ENCODE assay signal across 19 mouse cellular contexts in genomic region chr3:88761619-88762018, GRCm38 (mm10). TPM values are rescaled to one million over a fixed set of nuclear protein-coding genes. Genes with fewer than 3 reads are reported as not detected.
DNase-seq lines count a peak whose midpoint lies in the region; ATAC-seq and TF ChIP-seq lines count a peak whose summit lies in the region.
"Had no signal": no experiment of that assay in that cellular context is flagged by ENCODE, and none has a peak within 500 bp of the region (broad histone marks: within the 10 kb centered on the region; RNA-seq: fewer than 3 reads in every experiment).

No protein-coding gene starts in this region.

- TF ChIP-seq EP300 in liver, postnatal 0 days (IDR thresholded peaks at IDR 0.05; ENCODE audit: low read depth), result no peak
- no peak for TF ChIP-seq EP300 in ES-Bruce4 (IDR thresholded peaks at IDR 0.05; ENCODE audit: insufficient read depth, low read depth, low read length)

- peak; percentile 30 for DNase-seq in liver, postnatal 0 days
- no peak for DNase-seq in liver, embryonic 11.5 days (ENCODE audit: low spot score)
- DNase-seq in ES-E14 (ENCODE audit: low read depth, low spot score), result no peak
- peak; percentile 57 for DNase-seq in yolk sac, embryonic 10.5 days (ENCODE audit: low spot score)
- DNase-seq in layer of hippocampus, postnatal 14 days (ENCODE audit: low spot score in 2 of 2), result no peak
- DNase-seq: adrenal gland, postnatal 10 days; cerebellum, adult 11 months; cerebellum, adult 8-10 months; cerebellum, postnatal 36 days; gastrocnemius, adult 2 months; gastrocnemius, postnatal 25 days; heart, adult 11 months; heart, postnatal 36 days had no signal

- no peak for TF ChIP-seq POLR2A in ES-Bruce4 (IDR thresholded peaks at IDR 0.05; ENCODE audit: insufficient read depth, low read length)

- TF ChIP-seq CTCF in liver, postnatal 0 days (IDR thresholded peaks at IDR 0.05; ENCODE audit: low read depth), result no peak
- no peak for TF ChIP-seq CTCF in ES-Bruce4 (IDR thresholded peaks at IDR 0.05; ENCODE audit: low read depth, low read length)

- no peaks in the 10 kb centered on the region for H3K27me3 ChIP-seq in liver, postnatal 0 days (ENCODE audit: insufficient read depth, low read length)
- H3K27me3 ChIP-seq in liver, embryonic 11.5 days (replicated peaks; ENCODE audit: control insufficient read depth, insufficient read depth, low read length), result no peaks in the 10 kb centered on the region
- no peaks in the 10 kb centered on the region for H3K27me3 ChIP-seq in ES-Bruce4 (ENCODE audit: control insufficient read depth, insufficient read depth, low read length, poor library complexity, severe bottlenecking)
- H3K27me3 ChIP-seq: embryonic facial prominence, embryonic 13.5 days; forebrain, embryonic 12.5 days; heart, embryonic 13.5 days had no signal

- 0 out of 2 replicates have a peak, but pooled peaks cover 3% of the 10 kb centered on the region for H3K4me1 ChIP-seq in liver, postnatal 0 days (ENCODE audit: insufficient read depth)
- H3K4me1 ChIP-seq in liver, embryonic 11.5 days (replicated peaks; ENCODE audit: control insufficient read depth, insufficient read depth, low read length), result peaks cover 12% of the 10 kb centered on the region
- H3K4me1 ChIP-seq in ES-Bruce4 (ENCODE audit: control insufficient read depth, insufficient read depth, low read length), result no peaks in the 10 kb centered on the region
- peaks cover 0 to 2% of the 10 kb centered on the region in 2 experiments; a peak in 3 of 4 replicates for H3K4me1 ChIP-seq in ES-E14 (ENCODE audit: control insufficient read depth in 2 of 2, insufficient read depth in 2 of 2, low read length in 2 of 2, poor library complexity in 1 of 2)

- H3K4me3 ChIP-seq in liver, postnatal 0 days (ENCODE audit: low read depth, low read length), result no peak overlapping the region
- no peak overlapping the region for H3K4me3 ChIP-seq in liver, embryonic 11.5 days (ENCODE audit: low read depth, low read length)
- H3K4me3 ChIP-seq in ES-Bruce4 (ENCODE audit: low read depth, low read length), result peak overlapping the region; percentile 41
- peak overlapping the region; percentile 13 to 25; a peak in 3 of 4 replicates for H3K4me3 ChIP-seq in ES-E14 (ENCODE audit: insufficient read depth in 1 of 2, low read depth in 1 of 2, low read length in 2 of 2, poor library complexity in 1 of 2, severe bottlenecking in 1 of 2)
- H3K4me3 ChIP-seq: embryonic facial prominence, embryonic 13.5 days; forebrain, embryonic 12.5 days; gastrocnemius, adult 2 months; heart, embryonic 13.5 days had no signal

- no peak overlapping the region for H3K4me2 ChIP-seq in liver, postnatal 0 days (ENCODE audit: low read depth, low read length)
- no peak overlapping the region for H3K4me2 ChIP-seq in liver, embryonic 11.5 days
- H3K4me2 ChIP-seq: embryonic facial prominence, embryonic 13.5 days; forebrain, embryonic 12.5 days; heart, embryonic 13.5 days had no signal

- no peaks in the 10 kb centered on the region for H3K9me3 ChIP-seq in liver, postnatal 0 days (ENCODE audit: low read length)
- H3K9me3 ChIP-seq in liver, embryonic 11.5 days (ENCODE audit: control insufficient read depth, low read length), result no peaks in the 10 kb centered on the region
- H3K9me3 ChIP-seq in ES-Bruce4 (replicated peaks; ENCODE audit: control insufficient read depth, insufficient read depth, low read length, poor library complexity, severe bottlenecking) (no peaks in the 10 kb centered on the region), ES-E14 (ENCODE audit: control insufficient read depth, insufficient read depth, low read depth, low read length) (no peaks in the 10 kb centered on the region)
- H3K9me3 ChIP-seq: embryonic facial prominence, embryonic 13.5 days; forebrain, embryonic 12.5 days; heart, embryonic 13.5 days had no signal

- no peak overlapping the region for H3K27ac ChIP-seq in liver, postnatal 0 days (ENCODE audit: low read depth)
- no peak overlapping the region for H3K27ac ChIP-seq in liver, embryonic 11.5 days (ENCODE audit: low read depth, low read length)
- no peak overlapping the region for H3K27ac ChIP-seq in ES-Bruce4 (ENCODE audit: insufficient read depth, low read length)
- H3K27ac ChIP-seq in ES-E14 (ENCODE audit: insufficient read depth, low read depth, low read length, poor library complexity, severe bottlenecking), result no peak overlapping the region
- H3K27ac ChIP-seq: embryonic facial prominence, embryonic 13.5 days; gastrocnemius, adult 2 months; heart, embryonic 13.5 days had no signal

- ATAC-seq in liver, postnatal 0 days, result peak; percentile 21; the same call in 1 of the 2 replicates
- ATAC-seq in liver, embryonic 11.5 days (replicated peaks; ENCODE audit: low FRiP score), result no peak
- ATAC-seq in megakaryocyte-erythroid progenitor cell, adult 5-6 weeks (replicated peaks; ENCODE audit: low FRiP score, low TSS enrichment, poor library complexity, severe bottlenecking), result no peak
- ATAC-seq: hindbrain, postnatal 0 days had no signal

- H3K36me3 ChIP-seq in liver, postnatal 0 days (replicated peaks; ENCODE audit: insufficient read depth, low read length), result no peaks in the 10 kb centered on the region
- H3K36me3 ChIP-seq in liver, embryonic 11.5 days (ENCODE audit: control insufficient read depth, insufficient read depth, low read length), result no peaks in the 10 kb centered on the region
- H3K36me3 ChIP-seq in ES-Bruce4 (ENCODE audit: control insufficient read depth, insufficient read depth, low read length, poor library complexity, severe bottlenecking) (no peaks in the 10 kb centered on the region), ES-E14 (ENCODE audit: control insufficient read depth, insufficient read depth, low read length, poor library complexity, severe bottlenecking) (no peaks in the 10 kb centered on the region)

- in situ Hi-C loops in ES-E14 (cut with MboI; ENCODE audit: low sequenced_read_pairs in 2 of 2, unreplicated experiment in 2 of 2), result no loop called here

- H3K9ac ChIP-seq in liver, postnatal 0 days (replicated peaks), result no peak overlapping the region
- no peak overlapping the region for H3K9ac ChIP-seq in liver, embryonic 11.5 days (ENCODE audit: low read depth, low read length)
- no peak overlapping the region for H3K9ac ChIP-seq in ES-Bruce4 (ENCODE audit: low read depth, poor library complexity, severe bottlenecking)
- H3K9ac ChIP-seq in ES-E14 (ENCODE audit: insufficient read depth, low read depth, low read length, poor library complexity, severe bottlenecking), result no peak overlapping the region
- H3K9ac ChIP-seq: embryonic facial prominence, embryonic 13.5 days; forebrain, embryonic 12.5 days; heart, embryonic 13.5 days had no signal

- 86% methylated on average over 19 of the region's 19 CpGs for WGBS in liver, postnatal 0 days (ENCODE audit: insufficient replicate concordance)
- 87% methylated on average over 19 of the region's 19 CpGs for WGBS in liver, embryonic 11.5 days

TF ChIP-seq in ES-E14, 5 proteins besides CTCF, POLR2A, EP300 and RAD21:
- TF ChIP-seq CHD2 (IDR thresholded peaks at IDR 0.05; ENCODE audit: low read depth, low read length) (no peak), ZC3H11A (IDR thresholded peaks at IDR 0.05; ENCODE audit: borderline replicate concordance, low read depth, low read length) (no peak), MAFK (IDR thresholded peaks at IDR 0.05; ENCODE audit: insufficient read depth, low read depth, low read length) (no peak), ZNF384 (IDR thresholded peaks at IDR 0.05; ENCODE audit: low read depth, low read length) (no peak), HCFC1 (IDR thresholded peaks at IDR 0.05; ENCODE audit: borderline replicate concordance, insufficient read depth, low read length) (no peak)

RNA-seq across cellular contexts. Expression of gene Syt11, which starts 13.3 kb away (rescaled TPM):
- polyA plus RNA-seq in liver, postnatal 0 days (2015; fragmentation: Nextera tagmentation; extraction: Ambion mirVana), result 0.36 and 0.51 TPM in 2 replicates
- 4.7 and 5.2 TPM in 2 replicates for polyA plus RNA-seq in liver, embryonic 11.5 days (2014; fragmentation: Nextera tagmentation; extraction: Ambion mirVana)
- 9.0 and 9.5 TPM in 2 replicates for polyA plus RNA-seq in ES-Bruce4 (2011; ENCODE audit: insufficient read depth, insufficient read length, low read depth, missing spikeins)
- 12.4 and 13.9 TPM in 2 replicates for total RNA-seq in ES-E14 (2012; rRNA removed)
- total RNA-seq in megakaryocyte-erythroid progenitor cell, adult 5-6 weeks (2014; fragmentation: Nextera tagmentation), result 0.22 and 1.5 TPM in 2 replicates
- total RNA-seq in megakaryocyte-erythroid progenitor cell, adult 5-6 weeks (2017), result 0.19 and 1.1 TPM in 2 replicates
- total RNA-seq in layer of hippocampus, postnatal 14 days (2021), result 100 to 1,000 TPM; 500 to 510 TPM

RNA-seq across cellular contexts. Expression of gene Rit1, which starts 45.0 kb away (rescaled TPM):
- polyA plus RNA-seq in liver, postnatal 0 days (2015; fragmentation: Nextera tagmentation; extraction: Ambion mirVana), result 25.6 and 26.3 TPM in 2 replicates
- 33.9 and 34.4 TPM in 2 replicates for polyA plus RNA-seq in liver, embryonic 11.5 days (2014; fragmentation: Nextera tagmentation; extraction: Ambion mirVana)
- polyA plus RNA-seq in ES-Bruce4 (2011; ENCODE audit: insufficient read depth, insufficient read length, low read depth, missing spikeins), result 10.1 and 10.4 TPM in 2 replicates
- 10.7 and 18.3 TPM in 2 replicates for total RNA-seq in ES-E14 (2012; rRNA removed)
- 16.7 and 20.0 TPM in 2 replicates for total RNA-seq in megakaryocyte-erythroid progenitor cell, adult 5-6 weeks (2014; fragmentation: Nextera tagmentation)
- total RNA-seq in megakaryocyte-erythroid progenitor cell, adult 5-6 weeks (2017), result 9.6 and 22.3 TPM in 2 replicates
- total RNA-seq in layer of hippocampus, postnatal 14 days (2021), result 10 to 100 TPM; 49.7 to 57.7 TPM

Comparison
In these comparisons a context has a peak if more than half of its experiments do, and no peak if none do; other contexts are left out.
1. DNase-seq: peak in liver, postnatal 0 days (single experiment) and yolk sac, embryonic 10.5 days (single experiment); none in liver, embryonic 11.5 days (single experiment), ES-E14 (single experiment) and layer of hippocampus, postnatal 14 days (0 of 2).
2. H3K4me3 ChIP-seq: peak in ES-Bruce4 (single experiment) and ES-E14 (2 of 2); none in liver, postnatal 0 days (single experiment) and liver, embryonic 11.5 days (single experiment).
3. RNA of gene Syt11, which starts 13.3 kb away (total RNA-seq): 500 to 510 TPM in layer of hippocampus, postnatal 14 days; 12.4 to 13.9 TPM in ES-E14 and 0.19 to 1.5 TPM in megakaryocyte-erythroid progenitor cell, adult 5-6 weeks; every median in the first group is over 10 times any median in the second.